Mouse (Mus musculus) heart, adult 11 months (tissue): ENCODE measurements around the gene Vps11.
"Not testable (repeated sequence)": the region's sequence is repeated elsewhere in the genome, so short reads cannot be mapped to it uniquely, and the experiment has no call there.

Experiments
- DNase-seq: peaks from one replicate; pipeline ENCODE4 v3.0.0; 2022

Vps11 gene

GRCm38 (mm10) chr9:44361190-44361917 lies at the start of gene Vps11:
Gene Vps11, minus strand, starts transcription at chr9:44361670.
- peak; percentile 99 for DNase-seq

- DNase-seq = no peak
Measured at GRCm38 (mm10) chr9:44410647-44411336, 49.3 kb upstream of the Vps11 start.

- DNase-seq = not testable (repeated sequence)
Measured at GRCm38 (mm10) chr9:44408693-44409092, 47.2 kb upstream of the Vps11 start.

GRCm38 (mm10) chr9:44407752-44408097 lies 46.3 kb upstream of the Vps11 start:
- DNase-seq = no peak

GRCm38 (mm10) chr9:44406906-44407751 lies 45.7 kb upstream of the Vps11 start, which contains the start of the genes Rps25 and Trappc4:
Gene Rps25, plus strand, starts transcription at chr9:44407139.
Gene Trappc4, minus strand, starts transcription at chr9:44407600.
- DNase-seq = peak; percentile 100

- peak; percentile 89 for DNase-seq
Measured at GRCm38 (mm10) chr9:44405011-44405410, 43.5 kb upstream of the Vps11 start.

- DNase-seq = peak; percentile 97
Measured at GRCm38 (mm10) chr9:44401081-44401480, 39.6 kb upstream of the Vps11 start.

- DNase-seq = peak; percentile 94
Measured at GRCm38 (mm10) chr9:44399795-44400114, 38.3 kb upstream of the Vps11 start.

GRCm38 (mm10) chr9:44399114-44399794 lies 37.8 kb upstream of the Vps11 start:
- DNase-seq = peak; percentile 93

GRCm38 (mm10) chr9:44398551-44398950 lies 37.1 kb upstream of the Vps11 start:
- DNase-seq = peak; percentile 92

GRCm38 (mm10) chr9:44398087-44398486 lies 36.6 kb upstream of the Vps11 start:
- peak; percentile 90 for DNase-seq

GRCm38 (mm10) chr9:44396684-44397411 lies 35.4 kb upstream of the Vps11 start, which contains the start of gene Slc37a4:
Gene Slc37a4, plus strand, starts transcription at chr9:44396852.
- DNase-seq = peak; percentile 100

GRCm38 (mm10) chr9:44391466-44391865 lies 30.0 kb upstream of the Vps11 start:
- DNase-seq = peak; percentile 93

GRCm38 (mm10) chr9:44389273-44389672 lies 27.8 kb upstream of the Vps11 start:
- DNase-seq = peak; percentile 92

GRCm38 (mm10) chr9:44387221-44387620 lies 25.8 kb upstream of the Vps11 start:
- DNase-seq = peak; percentile 80

- DNase-seq = peak; percentile 74
Measured at GRCm38 (mm10) chr9:44384596-44384995, 23.1 kb upstream of the Vps11 start.

- no peak for DNase-seq
Measured at GRCm38 (mm10) chr9:44379862-44380261, 18.4 kb upstream of the Vps11 start.

- DNase-seq = peak; percentile 100
Measured at GRCm38 (mm10) chr9:44379054-44379834, 17.8 kb upstream of the Vps11 start, which contains the start of gene Hyou1. Gene Hyou1, plus strand, starts transcription at chr9:44379490.

- no peak for DNase-seq
Measured at GRCm38 (mm10) chr9:44378153-44378730, 16.8 kb upstream of the Vps11 start.

GRCm38 (mm10) chr9:44377335-44377734 lies 15.9 kb upstream of the Vps11 start:
- DNase-seq = peak; percentile 61

GRCm38 (mm10) chr9:44376141-44376540 lies 14.7 kb upstream of the Vps11 start:
- no peak for DNase-seq
